Mouse (Mus musculus) induced T-regulatory cell, adult 2 months (primary cell): ENCODE measurements at regions not wholly inside any gene's neighbourhood (a gene's known extent, or its start where the extent isn't known, plus 50 kb on each side); places are given as distances from the start of the nearest gene placed in this dataset.

Experiments used
- DNase-seq: peaks from one replicate; pipeline ENCODE4 v3.0.0-alpha.2; 2012; ENCODE audit warnings: low read depth

DNA sequence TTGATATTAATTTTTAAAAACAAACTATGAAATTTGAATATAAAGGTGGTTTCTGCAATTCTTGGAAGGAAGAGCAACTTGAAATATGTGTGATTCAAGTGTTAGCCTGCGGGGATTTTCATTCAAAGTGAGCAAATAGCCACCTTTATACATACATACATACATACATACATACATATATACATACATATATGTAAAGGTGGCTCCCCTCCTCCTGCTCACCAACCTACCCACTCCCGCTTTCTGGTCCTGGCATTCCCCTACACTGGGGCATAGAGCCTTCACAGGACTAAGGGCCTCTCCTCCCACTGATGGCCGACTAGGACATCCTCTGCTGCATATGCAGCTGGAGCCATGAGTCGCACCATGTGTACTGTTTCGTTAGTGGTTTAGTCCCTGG, 221.3 kb upstream of the Pde3a start:
- no peak for DNase-seq

DNA sequence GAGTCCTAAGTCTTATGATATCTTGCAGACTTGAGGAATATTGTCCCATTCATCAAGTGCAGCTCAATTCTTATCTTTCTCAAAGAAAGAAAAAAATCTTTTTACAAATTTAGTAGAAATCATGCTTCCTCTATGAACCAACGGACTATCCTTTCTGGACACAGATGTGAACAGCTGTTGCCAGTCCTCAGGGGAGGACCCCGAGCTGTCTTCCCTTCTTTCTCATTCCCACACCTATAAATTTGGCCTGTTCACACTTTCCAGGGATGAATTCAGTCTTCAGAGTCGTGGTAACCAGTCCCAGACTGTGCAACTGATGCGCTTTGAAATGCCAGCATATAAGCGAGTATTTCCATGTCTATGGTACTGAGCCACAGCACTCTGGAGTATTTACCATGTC, 214.2 kb upstream of the Pde3a start:
- no peak for DNase-seq

DNA sequence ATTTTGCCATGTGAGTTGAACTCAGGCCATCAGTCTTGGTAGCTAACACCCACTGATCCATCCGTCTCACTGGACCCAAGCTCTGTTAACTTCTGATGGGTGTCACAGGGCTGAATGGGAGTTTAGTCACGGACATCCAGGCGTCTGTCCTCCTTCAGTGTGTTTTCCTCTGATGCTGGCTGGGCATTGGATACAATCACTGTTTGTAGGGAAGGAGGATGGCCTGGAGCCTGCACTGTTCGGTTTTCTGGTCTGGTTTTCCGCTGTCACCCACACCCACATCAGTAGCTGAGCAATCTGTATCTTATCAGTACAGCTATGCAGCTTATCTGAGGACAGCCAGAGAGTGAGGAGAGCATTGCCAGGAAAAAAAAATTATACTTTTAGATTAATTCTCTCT, 207.7 kb upstream of the Pde3a start:
- DNase-seq: no peak

DNA sequence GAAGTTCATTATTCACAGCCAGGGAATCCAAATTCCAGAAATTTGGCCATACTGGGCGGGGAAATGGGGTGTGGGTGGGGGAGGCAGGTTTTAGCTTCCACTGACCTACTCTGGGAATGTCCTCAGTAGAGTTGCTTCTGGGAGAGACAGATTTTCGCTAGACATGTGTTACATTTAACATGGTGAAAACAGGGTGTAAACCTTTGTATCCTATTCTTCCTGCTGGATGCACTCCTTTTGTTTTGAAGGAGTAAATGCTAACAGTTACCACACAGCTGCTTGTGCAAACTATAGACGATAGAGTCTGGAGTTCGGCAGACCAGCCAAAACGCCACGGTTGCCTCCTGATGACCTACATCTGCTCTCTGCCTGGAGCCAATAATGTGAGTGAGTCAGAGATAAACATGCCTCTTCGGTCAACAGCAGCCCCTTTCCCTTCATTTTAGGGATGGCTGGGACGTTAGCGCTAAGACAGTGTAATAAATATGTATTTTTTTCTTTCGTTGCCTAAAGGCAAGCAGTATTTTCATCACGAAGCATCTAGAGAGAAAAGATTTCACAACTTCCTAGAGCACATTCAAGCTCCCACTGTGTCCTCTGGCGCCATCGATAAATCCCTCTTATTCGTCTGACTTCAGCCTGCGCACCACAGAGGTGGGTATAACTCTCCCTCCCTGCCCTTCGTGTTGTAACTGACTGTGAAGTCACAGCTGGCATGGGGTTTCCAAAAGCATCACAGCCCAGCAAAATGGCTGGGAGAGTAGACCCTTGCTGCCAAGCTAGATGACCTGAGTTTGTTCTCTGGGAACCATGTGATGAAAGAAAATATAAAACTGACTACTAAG, 207.1 kb upstream of the Pde3a start:
- no peak for DNase-seq

DNA sequence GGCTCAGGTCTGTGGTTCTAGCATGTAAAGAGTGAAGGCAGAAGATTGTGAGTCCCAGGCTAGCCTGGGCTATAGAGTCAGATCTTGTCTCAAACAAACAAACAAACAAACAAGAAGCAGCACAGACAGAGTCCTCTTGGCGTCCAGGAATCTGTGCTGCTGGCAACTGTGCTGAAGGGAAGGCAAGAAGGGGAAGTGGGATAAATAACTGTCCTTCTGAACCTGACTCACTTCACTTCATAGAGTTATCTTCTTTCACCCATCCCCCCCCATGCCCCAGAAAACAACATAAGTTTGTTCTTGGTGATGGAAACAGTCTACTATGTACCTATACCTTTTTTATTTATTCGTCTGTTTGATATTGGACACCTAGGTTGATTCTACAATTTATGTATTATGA, 200.8 kb upstream of the Pde3a start:
- DNase-seq: no peak

DNA sequence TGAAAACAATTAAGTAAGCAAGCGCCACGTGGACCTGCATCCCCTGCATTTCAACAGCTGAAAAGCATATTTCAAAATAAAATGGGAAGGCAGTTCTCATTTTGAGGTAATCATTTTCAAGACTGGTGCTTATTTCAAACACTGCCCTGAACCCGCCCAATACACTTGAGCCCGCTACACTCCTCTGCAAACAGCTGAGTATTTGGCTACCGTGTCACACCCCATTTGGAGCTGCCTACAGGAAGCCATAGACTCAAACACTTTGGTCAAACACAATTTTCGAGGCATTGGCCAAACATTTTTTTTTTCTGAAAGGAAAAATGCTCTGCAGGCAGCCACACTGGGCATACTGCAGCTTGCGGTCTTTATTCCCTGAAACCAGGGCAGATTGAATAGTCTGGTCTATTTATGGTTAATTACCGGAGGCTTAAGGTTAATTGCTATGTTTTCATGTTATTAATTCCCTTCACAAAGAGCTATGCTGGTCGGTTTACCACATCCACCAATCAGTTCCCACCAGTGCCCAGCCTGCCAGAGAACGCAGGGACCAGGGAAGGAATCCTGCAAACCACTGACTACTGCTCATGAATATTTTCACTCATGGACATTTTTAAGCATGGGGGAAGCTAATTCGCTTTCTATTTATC, 198.9 kb upstream of the Pde3a start:
- no peak for DNase-seq

DNA sequence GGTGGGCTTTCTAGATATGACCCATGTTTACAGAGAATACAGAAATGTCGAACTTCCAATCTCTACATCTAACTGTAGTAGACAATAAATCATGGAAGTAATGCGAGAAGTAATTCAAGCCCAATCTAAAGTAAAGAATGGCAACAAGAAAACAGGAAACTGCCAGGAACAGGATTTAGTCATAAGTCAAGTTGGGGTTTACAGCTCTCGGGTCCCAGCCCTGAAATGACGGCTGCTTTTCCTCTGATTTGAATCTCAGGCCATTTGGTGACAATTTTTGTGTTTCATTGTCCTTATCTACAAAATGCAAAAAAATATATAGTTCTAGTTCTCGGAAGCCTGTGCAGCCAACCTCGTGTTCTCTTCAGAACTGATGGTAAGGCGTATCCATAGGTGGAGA, 195.0 kb upstream of the Pde3a start:
- DNase-seq: no peak

DNA sequence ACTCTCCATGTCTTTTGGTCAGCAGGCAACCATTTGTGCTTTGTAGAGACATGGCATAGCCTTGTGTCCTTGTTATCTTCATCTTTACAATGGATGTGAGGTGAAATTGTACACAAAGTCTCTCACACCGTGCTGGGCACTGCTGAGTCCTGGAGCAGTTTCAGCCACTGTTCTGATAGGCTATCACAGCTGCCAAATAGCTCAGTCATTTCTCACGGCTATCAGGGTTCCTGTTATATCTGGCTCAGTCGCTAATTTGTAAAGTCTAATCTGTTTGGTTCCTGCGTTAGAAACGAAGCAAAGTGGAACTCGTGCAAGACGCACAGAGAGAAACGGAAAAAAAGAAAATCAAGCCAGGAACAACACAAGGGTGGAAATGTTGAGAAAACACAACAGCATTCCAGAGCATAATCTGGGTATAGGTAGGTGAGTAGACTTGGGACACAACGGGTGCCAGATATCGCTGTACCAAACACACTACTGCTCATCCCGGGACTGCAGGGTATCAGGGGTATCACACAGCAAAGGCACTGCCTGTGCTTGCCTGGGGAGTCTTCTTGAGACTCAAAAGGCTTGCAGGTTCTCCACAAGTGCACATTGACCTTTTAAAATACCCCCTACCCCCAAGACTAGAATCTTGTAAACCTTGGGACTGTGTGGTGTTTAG, 189.7 kb upstream of the Pde3a start:
- DNase-seq: no peak

DNA sequence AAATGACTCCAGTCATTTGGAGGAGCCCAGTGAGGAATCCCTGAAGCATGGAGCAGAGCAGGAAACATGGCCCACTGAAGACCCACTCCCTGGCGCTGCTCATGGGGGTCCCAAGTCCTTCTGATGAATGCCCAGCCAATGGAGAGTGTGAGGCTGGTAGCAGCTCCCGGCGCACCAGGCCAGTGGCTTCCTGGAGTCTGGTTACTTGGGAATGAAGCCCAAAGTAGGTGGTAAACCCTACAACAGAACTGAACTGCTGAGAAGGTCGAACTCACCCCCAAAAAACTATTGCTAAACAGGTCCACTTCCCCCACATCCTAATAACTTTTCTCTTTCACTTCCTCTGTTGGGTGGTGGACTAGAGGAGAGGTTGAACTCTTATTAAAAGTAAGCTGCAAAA, 183.3 kb upstream of the Pde3a start:
- no peak for DNase-seq

DNA sequence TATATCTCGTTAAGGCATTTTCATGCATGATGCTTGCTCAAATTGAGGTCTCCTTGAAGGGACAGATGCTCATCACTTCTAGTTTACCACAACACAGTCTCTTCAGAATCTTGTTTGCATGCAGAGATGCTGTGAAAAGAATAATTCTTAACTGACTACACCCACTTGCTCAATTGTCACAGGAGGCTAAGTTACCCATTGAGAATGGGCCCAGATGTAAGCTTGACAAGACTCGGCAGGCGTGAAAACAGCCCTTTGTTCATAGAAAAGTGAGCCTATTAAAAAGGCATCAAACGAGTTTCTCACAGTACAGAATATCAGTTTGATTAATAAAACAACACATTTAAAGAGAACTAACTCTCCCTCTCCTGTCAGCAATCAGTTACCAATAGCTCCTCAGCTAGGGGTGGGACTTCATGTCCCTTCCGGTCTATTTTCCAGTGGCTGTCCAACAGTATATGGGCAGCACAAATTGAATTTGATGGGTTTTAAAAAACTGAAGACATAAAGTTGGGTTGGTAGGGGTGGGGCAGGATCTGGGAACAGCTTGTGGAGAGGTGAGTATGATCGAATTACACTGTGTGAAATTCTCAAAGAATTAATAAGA, 180.1 kb upstream of the Pde3a start:
- no peak for DNase-seq

DNA sequence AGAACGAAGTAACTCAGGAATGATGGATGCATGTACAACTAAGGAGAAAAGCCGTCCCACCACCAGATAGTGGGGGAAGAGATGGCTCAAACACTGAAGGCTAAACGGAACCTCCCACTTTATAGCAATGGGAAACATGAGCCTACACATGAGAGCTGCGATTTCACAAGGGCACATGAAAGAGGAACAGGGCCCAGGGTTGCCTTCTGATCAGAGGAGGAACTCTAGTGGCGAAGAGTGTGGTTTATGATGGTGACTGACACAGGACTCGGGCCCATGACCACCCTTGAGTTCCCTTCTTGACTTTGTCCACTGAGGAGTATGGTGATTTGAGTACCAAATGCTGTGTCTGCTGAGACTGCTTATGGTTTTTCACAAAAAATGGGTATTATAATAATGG, 179.2 kb upstream of the Pde3a start:
- DNase-seq: no peak

DNA sequence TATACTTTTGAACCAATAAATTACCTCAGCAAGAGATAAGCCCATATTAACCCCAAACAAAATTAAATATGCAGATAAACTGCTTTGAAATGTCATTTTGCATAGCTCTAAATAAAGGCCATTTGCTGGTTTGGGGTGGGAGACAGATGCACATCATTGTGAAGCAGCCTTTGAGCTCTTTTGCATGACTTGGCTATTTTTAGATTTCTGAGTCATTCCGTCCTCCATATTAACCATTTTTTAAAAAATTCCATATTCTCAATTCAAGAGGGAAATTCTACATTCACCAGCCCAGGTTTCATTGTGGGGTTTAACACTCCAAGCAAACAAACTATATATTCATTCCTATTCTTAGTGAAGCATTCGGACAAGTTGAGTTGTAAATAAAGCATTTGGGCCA, 177.6 kb upstream of the Pde3a start:
- no peak for DNase-seq

DNA sequence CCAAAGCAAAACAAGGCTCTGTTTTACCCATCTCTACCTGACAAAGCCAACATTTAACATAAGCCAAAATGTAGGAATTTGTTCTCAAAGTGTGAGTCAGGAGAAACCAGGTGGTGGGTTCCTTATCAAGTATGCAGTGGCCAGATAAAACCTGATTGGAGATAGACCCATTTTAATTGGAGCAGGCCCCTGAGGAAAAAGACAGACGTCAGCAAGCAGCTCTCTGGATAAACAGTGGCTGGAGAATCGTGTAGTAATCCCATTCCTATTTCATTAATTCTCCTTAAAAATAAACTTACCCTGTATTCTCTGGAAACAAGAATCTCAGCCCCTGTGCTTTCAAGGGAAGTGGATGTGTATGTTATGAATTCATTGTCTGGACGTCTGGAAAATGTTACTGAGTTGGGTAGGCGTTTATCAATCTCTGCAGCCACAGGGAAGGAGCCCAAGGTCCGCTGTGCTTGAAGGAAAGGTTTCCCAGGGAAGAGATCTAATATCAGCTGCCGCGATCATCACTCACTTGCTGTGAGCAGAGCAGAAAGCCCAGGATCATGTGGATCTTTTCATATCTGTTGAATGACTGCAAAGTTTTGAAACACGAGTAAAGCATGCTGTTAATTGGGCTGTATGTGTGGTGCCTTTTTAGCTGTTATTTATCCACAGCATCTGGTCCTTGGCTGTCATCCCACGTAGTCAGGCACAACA, 157.8 kb upstream of the Pde3a start:
- no peak for DNase-seq

DNA sequence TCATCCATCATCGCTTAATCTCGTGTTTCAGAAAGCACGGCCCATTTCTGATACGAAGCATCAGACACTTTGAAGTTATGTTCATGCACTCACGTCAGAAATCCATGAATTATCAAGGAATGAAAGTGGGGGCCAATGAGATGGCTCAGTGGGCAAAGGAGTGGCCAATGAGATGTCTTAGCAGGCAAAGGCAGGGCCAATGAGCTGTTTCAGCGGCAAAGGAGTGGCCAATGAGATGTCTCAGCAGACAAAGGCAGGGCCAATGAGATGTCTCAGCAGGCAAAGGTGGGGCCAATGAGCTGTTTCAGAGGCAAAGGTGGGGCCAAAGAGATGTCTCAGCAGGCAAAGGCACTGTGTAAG, 157.3 kb upstream of the Pde3a start:
- DNase-seq: no peak

DNA sequence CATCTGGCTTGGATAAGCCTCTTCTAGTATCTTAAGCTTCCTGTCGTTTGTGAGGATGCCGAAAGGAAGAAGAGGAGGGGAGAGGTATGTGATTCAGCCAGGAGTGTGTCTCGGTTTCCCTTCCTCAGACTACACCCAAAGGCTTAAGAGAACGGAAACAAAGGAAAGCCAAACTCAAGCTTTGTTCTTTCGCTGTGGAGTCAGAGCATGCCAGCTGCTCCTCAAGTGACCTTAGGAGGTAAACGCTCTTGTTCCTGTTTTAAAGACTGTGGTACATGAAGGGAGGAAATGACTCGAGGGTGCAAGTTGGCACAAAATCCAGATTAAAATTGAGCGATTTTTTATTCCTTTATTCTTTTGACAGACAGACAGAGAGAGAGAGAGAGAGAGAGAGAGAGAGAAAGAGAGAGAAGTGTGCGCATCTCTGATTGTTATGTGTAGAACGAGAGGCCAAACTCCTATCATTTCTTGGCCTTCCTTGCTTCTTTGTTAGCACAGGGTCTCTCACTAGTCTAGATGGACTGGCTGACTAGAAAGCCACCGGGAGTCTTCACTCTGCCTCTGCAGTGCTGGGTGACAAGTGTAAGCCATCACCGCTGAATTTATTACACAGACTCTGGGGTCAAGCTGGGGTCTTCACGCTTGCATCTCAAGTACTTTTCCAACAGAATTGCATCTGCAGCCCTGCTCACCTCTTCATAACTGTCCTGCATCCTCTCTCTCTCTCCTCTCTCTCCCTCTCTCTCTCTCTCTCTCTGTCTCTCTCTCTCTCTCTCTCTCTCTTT, 151.5 kb upstream of the Pde3a start:
- DNase-seq: no peak

DNA sequence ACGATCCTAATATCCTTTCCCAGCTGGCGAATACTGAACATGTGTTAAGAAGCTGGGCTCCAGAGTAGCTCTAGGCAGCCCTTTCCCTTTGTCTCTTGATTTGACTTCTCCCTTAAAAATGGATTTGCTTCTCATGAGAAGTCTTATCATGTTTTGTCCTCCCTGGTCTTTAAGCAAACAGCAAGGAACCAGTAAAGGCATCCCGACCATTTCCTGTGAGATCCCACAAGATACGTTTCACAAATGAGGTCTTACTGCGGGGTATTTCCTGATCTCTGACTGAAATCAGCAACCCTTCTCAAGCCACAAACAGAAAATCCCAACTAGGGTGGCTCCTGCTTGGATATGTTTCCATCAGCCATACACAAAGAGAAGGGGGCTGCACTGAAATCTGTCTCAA, 130.8 kb upstream of the Pde3a start:
- DNase-seq: no peak

DNA sequence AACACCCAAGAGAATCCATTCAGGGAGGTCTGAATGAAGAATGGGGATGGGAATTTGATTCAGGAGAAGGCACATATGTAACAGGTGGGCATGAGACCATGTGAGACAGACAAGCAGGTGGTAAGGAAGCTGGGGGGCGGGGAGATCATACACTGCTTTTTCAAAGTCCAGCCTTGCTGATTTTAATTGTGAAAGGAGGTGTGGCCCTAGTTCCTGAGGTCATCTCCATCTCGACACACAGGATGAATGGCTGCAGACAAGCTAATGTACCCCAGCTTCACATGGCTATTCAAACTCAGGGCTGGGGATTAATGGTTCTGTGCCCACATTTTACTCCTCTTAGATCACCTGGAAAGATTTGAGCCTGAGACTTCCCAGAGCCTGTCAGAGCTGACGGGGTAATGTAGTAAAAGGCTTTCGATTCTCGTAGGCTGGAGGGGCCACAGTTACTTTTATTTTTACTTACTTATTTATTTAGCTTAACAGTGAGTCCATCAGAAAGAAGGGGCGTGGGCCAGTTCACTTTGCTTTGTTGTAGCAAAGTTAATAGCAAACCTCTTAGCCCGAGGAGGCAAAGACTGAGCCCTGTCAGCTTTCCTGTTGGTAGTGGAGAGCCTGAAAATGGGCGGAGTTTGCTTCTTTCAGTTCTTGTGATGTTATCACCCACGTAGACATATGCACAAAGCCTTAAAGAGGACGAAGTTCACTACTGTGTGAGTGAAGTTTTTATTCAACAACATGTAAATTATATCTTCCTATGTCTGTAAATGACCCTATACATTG, 122.3 kb upstream of the Pde3a start:
- no peak for DNase-seq

DNA sequence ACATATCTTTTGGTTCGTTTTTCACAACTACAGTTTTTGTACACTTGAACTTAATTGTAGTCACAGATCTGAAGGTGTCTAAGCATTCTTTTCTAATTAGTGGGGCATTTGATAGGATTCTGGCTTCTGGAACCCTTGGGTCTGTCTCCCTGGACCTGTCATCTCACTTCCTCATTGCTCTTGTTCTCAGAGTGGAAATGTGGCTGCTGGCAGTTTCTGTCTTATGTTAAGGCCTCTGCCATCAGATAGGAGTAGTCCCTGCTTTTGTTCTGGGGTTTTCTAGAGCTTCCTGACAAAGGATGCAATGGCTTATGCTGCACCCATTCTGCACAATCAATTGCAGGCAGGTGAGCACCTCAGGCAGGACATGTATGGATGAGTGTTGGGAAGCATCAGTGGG, 119.5 kb upstream of the Pde3a start:
- DNase-seq: no peak

DNA sequence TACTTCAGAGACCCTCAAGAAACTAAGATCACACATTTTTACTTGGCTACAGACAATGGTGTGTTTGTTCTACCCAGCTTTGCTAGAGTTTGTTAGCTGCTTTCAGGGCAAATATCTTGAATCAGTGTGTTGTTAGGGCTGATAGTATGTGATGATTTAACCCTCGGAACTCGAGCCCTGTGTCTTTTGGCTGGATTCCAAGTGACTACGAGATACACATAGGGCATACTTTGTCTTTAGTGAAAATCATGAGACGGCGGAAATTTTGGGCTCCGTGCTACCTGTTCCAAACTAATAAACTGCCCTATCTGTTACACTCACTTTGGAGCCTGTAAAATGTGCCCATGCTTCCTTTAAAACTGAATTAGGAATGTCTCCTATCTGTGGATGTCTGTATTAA, 114.9 kb upstream of the Pde3a start:
- no peak for DNase-seq

DNA sequence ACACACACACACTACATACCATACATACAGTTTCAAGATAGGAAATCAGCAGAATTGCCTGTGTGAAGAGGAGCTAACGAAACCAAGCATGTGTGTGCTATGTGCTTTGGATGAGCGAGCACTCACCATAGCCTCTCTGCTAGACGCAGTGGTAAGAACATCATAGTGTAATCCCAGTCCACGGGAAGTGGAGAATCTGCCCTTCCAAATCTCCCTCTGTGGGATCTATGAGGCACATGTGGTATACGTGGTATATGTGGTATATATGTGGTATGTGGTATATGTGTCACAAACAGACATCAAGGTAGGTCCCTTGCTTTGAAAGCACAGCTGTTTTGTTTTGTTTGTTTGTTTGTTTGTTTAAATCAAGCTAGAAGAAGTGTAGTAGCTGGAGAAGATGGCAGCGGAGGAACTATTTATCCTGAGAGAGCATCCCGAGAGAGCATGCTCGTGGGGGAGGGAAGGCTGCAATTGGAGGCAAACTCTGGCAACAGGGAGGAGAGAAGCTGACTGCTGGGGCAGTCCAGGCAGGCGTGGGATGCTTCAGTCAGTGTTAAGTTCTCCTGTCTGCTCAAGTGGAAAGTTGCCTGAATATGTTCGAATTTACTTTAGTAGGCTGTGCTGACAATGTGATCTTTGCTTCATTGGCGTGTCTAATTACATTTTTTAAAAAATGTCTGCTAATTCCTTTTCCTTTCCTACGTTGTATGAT, 112.2 kb upstream of the Pde3a start:
- DNase-seq: no peak
